Mouse (Mus musculus) lung, embryonic 15.5 days (tissue): ENCODE data around the gene Mta3. TPM values are rescaled to one million over a fixed set of nuclear protein-coding genes. Genes with fewer than 3 reads are reported as not detected.
A peak's percentile ranks its signal among the peaks of the same experiment; 100 is the strongest.
"Not testable (repeated sequence)": the region's sequence is repeated elsewhere in the genome, so short reads cannot be mapped to it uniquely, and the experiment has no call there.

Experiments used
- ATAC-seq: fragments of 200-750 bp; cut with Nextera tagmentation; 2 replicates; pipeline ENCODE4 v1.8.0; 2017; ENCODE audit warnings: moderate number of reproducible peaks, borderline replicate concordance; ENCODE audit not compliant: low FRiP score, low TSS enrichment; ENCODE audit errors: extremely low read depth
- H3K27ac ChIP-seq: fragments of 300-500 bp; sonication (generic); 2 replicates; pipeline ENCODE4 v1.5.1; 2015; ENCODE audit warnings: moderate library complexity, mild to moderate bottlenecking, inconsistent platforms
- H3K27me3 ChIP-seq: fragments of 300-500 bp; sonication (generic); 2 replicates; pipeline ENCODE4 v1.6.1; 2015; ENCODE audit warnings: inconsistent platforms
- H3K36me3 ChIP-seq: fragments of 300-500 bp; sonication (generic); 2 replicates; pipeline ENCODE4 v1.6.1; 2015; ENCODE audit warnings: inconsistent platforms
- H3K4me1 ChIP-seq: fragments of 300-500 bp; sonication (generic); 2 replicates; pipeline ENCODE4 v1.6.1; 2015; ENCODE audit warnings: inconsistent platforms
- H3K4me2 ChIP-seq: fragments of 300-500 bp; sonication (generic); 2 replicates; pipeline ENCODE4 v1.6.1; 2015; ENCODE audit warnings: inconsistent platforms, mild to moderate bottlenecking, moderate library complexity
- H3K4me3 ChIP-seq: fragments of 300-500 bp; sonication (generic); 2 replicates; pipeline ENCODE4 v1.5.1; 2015; ENCODE audit warnings: mild to moderate bottlenecking, inconsistent platforms
- H3K9ac ChIP-seq: fragments of 300-500 bp; sonication (generic); 2 replicates; pipeline ENCODE4 v1.6.1; 2015; ENCODE audit warnings: inconsistent platforms
- H3K9me3 ChIP-seq: fragments of 300-500 bp; sonication (generic); 2 replicates; pipeline ENCODE4 v1.6.1; 2016; ENCODE audit warnings: inconsistent platforms
- WGBS: fragments of 180-500 bp; shearing (Covaris S2); methylation state at CpG from one replicate; pipeline ENCODE4 v1.1.7; 2015; 5-methylcytosine and 5-hydroxymethylcytosine counted together
- polyA plus RNA-seq: library from polyadenylated mRNA; unstranded; fragments of >200 nt; fragmentation: Nextera tagmentation; extraction: Ambion mirVana; gene quantifications from 2 replicates; pipeline ENCODE4 v1.2.1, GENCODE M21; 2015

The Mta3 gene
- polyA plus RNA-seq, 1 experiment from 2014 or later = 51.5 TPM

GRCm38 (mm10) chr17:83693941-83694340 is 12.0 kb upstream of the Mta3 start:
- Histone ChIP-seq H3K27ac (no peak overlapping the region), H3K4me3 (no peak overlapping the region), H3K4me1 (no peaks in the 10 kb centered on the region), H3K9ac (no peak overlapping the region), H3K9me3 (no peaks in the 10 kb centered on the region), H3K36me3 (no peaks in the 10 kb centered on the region), H3K27me3 (no peaks in the 10 kb centered on the region), H3K4me2 (no peak overlapping the region)
- WGBS = 57% methylated on average over 9 of the region's 9 CpGs
- no peak for ATAC-seq

- H3K27me3 ChIP-seq = no peaks in the 10 kb centered on the region
- ATAC-seq = no peak
- H3K9me3 ChIP-seq = no peaks in the 10 kb centered on the region
- no peaks in the 10 kb centered on the region for H3K4me1 ChIP-seq
- no peak overlapping the region for H3K9ac ChIP-seq
- no peaks in the 10 kb centered on the region for H3K36me3 ChIP-seq
- H3K4me2 ChIP-seq = no peak overlapping the region
- no peak overlapping the region for H3K4me3 ChIP-seq
- WGBS = 65% methylated on average over 2 of the region's 2 CpGs
- no peak overlapping the region for H3K27ac ChIP-seq
Observed at GRCm38 (mm10) chr17:83695785-83696184, 10.2 kb upstream of the Mta3 start.

DNA sequence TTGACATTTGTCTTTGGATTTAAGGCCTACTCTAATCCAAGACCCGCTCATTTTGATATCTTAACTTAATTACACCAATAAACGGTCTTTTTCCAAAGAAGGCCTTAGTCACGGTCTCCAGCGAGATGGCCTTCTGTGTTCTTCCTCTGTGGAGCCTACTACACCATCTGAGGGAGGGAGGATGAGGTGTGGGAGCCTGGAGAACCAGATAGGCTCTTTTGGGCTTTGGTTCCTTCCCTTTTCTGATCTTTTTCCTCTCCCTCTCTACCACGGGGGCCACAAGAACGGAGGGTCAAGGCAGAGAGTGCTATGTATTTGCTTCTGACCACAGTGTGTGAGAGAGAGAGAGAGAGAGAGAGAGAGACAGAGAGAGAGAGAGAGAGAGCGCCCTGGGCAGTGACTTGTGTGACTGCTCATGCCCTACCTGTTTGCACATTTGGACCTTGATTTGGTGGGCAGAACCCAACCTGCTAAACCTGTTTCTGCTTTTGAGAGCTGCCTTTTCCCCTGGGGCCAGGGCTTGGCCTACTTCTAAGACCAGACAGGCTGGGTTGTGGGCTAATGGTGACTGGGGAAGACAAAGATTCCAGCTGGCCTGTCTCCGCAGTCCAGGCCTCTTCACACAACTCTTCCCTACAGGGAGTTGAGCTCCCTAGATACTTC is 6.8 kb upstream of the Mta3 start:
- peak overlapping the region; percentile 27 for H3K27ac ChIP-seq
- H3K4me3 ChIP-seq = no peak overlapping the region
- H3K4me1 ChIP-seq = no peaks in the 10 kb centered on the region
- no peaks in the 10 kb centered on the region for H3K36me3 ChIP-seq
- no peaks in the 10 kb centered on the region for H3K27me3 ChIP-seq
- H3K4me2 ChIP-seq = no peak overlapping the region
- H3K9ac ChIP-seq = no peak overlapping the region
- WGBS = 67% methylated on average over 8 of the region's 8 CpGs
- no peak for ATAC-seq
- no peaks in the 10 kb centered on the region for H3K9me3 ChIP-seq

- 79% methylated on average over 9 of the region's 9 CpGs for WGBS
- Histone ChIP-seq H3K9me3 (no peaks in the 10 kb centered on the region), H3K4me2 (no peak overlapping the region), H3K4me1 (peaks cover 4% of the 10 kb centered on the region; the same call in 1 of the 2 replicates), H3K27ac (no peak overlapping the region), H3K27me3 (no peaks in the 10 kb centered on the region), H3K9ac (no peak overlapping the region), H3K36me3 (no peaks in the 10 kb centered on the region), H3K4me3 (no peak overlapping the region)
- no peak for ATAC-seq
Observed at GRCm38 (mm10) chr17:83700125-83700524, 5.8 kb upstream of the Mta3 start.

GRCm38 (mm10) chr17:83704469-83704868 is 1.5 kb upstream of the Mta3 start:
- peaks cover 25% of the 10 kb centered on the region for H3K4me1 ChIP-seq
- no peaks in the 10 kb centered on the region for H3K27me3 ChIP-seq
- H3K4me3 ChIP-seq = no peak overlapping the region
- H3K9me3 ChIP-seq = no peaks in the 10 kb centered on the region
- WGBS = 84% methylated on average over 5 of the region's 5 CpGs
- H3K4me2 ChIP-seq = no peak overlapping the region
- no peak overlapping the region for H3K27ac ChIP-seq
- no peak for ATAC-seq
- no peak overlapping the region for H3K9ac ChIP-seq
- no peaks in the 10 kb centered on the region for H3K36me3 ChIP-seq

- peak; percentile 60 for ATAC-seq
- 3% methylated on average over 32 of the region's 38 CpGs for WGBS
Observed at GRCm38 (mm10) chr17:83705352-83706115, 429 bp upstream of the Mta3 start.

GRCm38 (mm10) chr17:83706594-83707126 is 697 bp downstream of the Mta3 start:
- H3K4me2 ChIP-seq = peak overlapping the region; percentile 86
- H3K4me3 ChIP-seq = peak overlapping the region; percentile 65
- peak overlapping the region; percentile 87 for H3K9ac ChIP-seq
- H3K4me1 ChIP-seq = peaks cover 25% of the 10 kb centered on the region
- no peaks in the 10 kb centered on the region for H3K9me3 ChIP-seq
- H3K27me3 ChIP-seq = no peaks in the 10 kb centered on the region
- H3K27ac ChIP-seq = peak overlapping the region; percentile 95
- WGBS = 0% methylated on average over 19 of the region's 19 CpGs
- peak; percentile 78 for ATAC-seq
- H3K36me3 ChIP-seq = peaks cover 4% of the 10 kb centered on the region; the same call in 1 of the 2 replicates

More at GRCm38 (mm10) chr17:83705352-83706115, 429 bp upstream of the Mta3 start:
- H3K4me3 ChIP-seq = peak overlapping the region; percentile 65
- peak overlapping the region; percentile 95 for H3K27ac ChIP-seq
- no peaks in the 10 kb centered on the region for H3K9me3 ChIP-seq
- peaks cover 4% of the 10 kb centered on the region; the same call in 1 of the 2 replicates for H3K36me3 ChIP-seq
- peak overlapping the region; percentile 87 for H3K9ac ChIP-seq
- peaks cover 25% of the 10 kb centered on the region for H3K4me1 ChIP-seq
- peak overlapping the region; percentile 86 for H3K4me2 ChIP-seq
- no peaks in the 10 kb centered on the region for H3K27me3 ChIP-seq

DNA sequence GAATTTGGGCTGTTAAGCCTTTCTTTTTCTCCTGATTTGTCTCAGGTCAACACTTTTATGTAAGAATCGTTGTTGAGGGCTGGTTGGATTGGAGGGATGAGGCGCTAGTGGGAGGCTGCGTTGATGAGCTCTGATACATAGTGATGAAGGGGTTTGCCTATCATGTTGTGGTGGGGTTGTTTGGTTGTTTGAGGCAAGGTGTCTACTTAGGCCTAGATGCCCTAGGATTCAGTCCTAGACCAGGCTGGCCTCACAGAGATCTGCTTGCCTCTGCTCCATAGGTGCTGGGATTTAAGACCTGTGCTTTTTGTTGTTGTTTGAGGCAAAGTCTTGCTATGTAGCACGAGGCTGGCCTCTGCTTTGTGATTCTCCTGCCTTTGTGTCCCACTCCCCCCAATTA is 1.4 kb downstream of the Mta3 start:
- no peaks in the 10 kb centered on the region for H3K27me3 ChIP-seq
- H3K9me3 ChIP-seq = no peaks in the 10 kb centered on the region
- no peak overlapping the region for H3K9ac ChIP-seq
- no peak for ATAC-seq
- peaks cover 4% of the 10 kb centered on the region; the same call in 1 of the 2 replicates for H3K36me3 ChIP-seq
- H3K4me2 ChIP-seq = peak overlapping the region; percentile 86
- H3K4me3 ChIP-seq = peak overlapping the region; percentile 65; the same call in 1 of the 2 replicates
- peak overlapping the region; percentile 95 for H3K27ac ChIP-seq
- peaks cover 25% of the 10 kb centered on the region for H3K4me1 ChIP-seq
- WGBS = 73% methylated on average over 4 of the region's 4 CpGs

DNA sequence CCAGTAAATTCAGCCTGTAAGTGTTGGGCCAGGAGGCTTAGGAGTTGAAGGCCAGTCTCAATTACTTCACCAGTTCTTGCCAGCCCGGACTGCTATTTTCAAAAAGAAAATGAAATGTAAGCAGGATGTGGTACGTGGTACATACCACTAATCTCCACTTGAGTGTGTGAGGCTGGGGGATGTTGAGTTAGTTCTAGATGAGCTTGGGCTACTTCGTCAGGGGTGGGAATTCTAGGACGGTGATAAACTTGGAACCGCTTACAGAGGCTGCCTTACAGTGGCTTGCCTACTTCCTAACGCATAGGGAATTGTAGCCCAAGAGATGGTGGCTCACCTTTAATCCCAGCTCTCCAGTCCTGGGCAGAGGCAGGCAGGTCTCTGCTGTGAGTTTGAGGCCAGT is 1.9 kb downstream of the Mta3 start:
- no peak for ATAC-seq
- H3K4me2 ChIP-seq = peak overlapping the region; percentile 8; the same call in 1 of the 2 replicates

GRCm38 (mm10) chr17:83708256-83708655 is 2.3 kb downstream of the Mta3 start:
- Histone ChIP-seq H3K4me2 (peak overlapping the region; percentile 8; the same call in 1 of the 2 replicates), H3K4me1 (peaks cover 25% of the 10 kb centered on the region), H3K4me3 (no peak overlapping the region), H3K27me3 (no peaks in the 10 kb centered on the region), H3K9ac (no peak overlapping the region), H3K27ac (no peak overlapping the region), H3K36me3 (peaks cover 4% of the 10 kb centered on the region; the same call in 1 of the 2 replicates), H3K9me3 (no peaks in the 10 kb centered on the region)
- WGBS = 65% methylated on average over 10 of the region's 10 CpGs
- no peak for ATAC-seq

More for the DNA sequence above, 1.9 kb downstream of the Mta3 start:
- no peak overlapping the region for H3K9ac ChIP-seq
- WGBS = 75% methylated on average over 6 of the region's 6 CpGs
- peaks cover 4% of the 10 kb centered on the region; the same call in 1 of the 2 replicates for H3K36me3 ChIP-seq
- no peak overlapping the region for H3K4me3 ChIP-seq
- peaks cover 25% of the 10 kb centered on the region for H3K4me1 ChIP-seq
- H3K27me3 ChIP-seq = no peaks in the 10 kb centered on the region
- no peaks in the 10 kb centered on the region for H3K9me3 ChIP-seq
- H3K27ac ChIP-seq = no peak overlapping the region

GRCm38 (mm10) chr17:83708891-83709290 is 2.9 kb downstream of the Mta3 start:
- Histone ChIP-seq H3K27ac (no peak overlapping the region), H3K9me3 (no peaks in the 10 kb centered on the region), H3K4me1 (peaks cover 25% of the 10 kb centered on the region), H3K9ac (no peak overlapping the region), H3K4me3 (no peak overlapping the region), H3K36me3 (peaks cover 4% of the 10 kb centered on the region; the same call in 1 of the 2 replicates), H3K4me2 (no peak overlapping the region), H3K27me3 (no peaks in the 10 kb centered on the region)
- 86% methylated on average over 6 of the region's 6 CpGs for WGBS
- no peak for ATAC-seq

GRCm38 (mm10) chr17:83709517-83709916 is 3.6 kb downstream of the Mta3 start:
- H3K27ac ChIP-seq, H3K4me2 ChIP-seq, H3K9me3 ChIP-seq, ATAC-seq, H3K27me3 ChIP-seq, H3K9ac ChIP-seq, H3K36me3 ChIP-seq, H3K4me3 ChIP-seq: not testable (repeated sequence)
- WGBS = 85% methylated on average over 3 of the region's 3 CpGs
- H3K4me1 ChIP-seq = peaks cover 24% of the 10 kb centered on the region
